In the genomic region with DNA sequence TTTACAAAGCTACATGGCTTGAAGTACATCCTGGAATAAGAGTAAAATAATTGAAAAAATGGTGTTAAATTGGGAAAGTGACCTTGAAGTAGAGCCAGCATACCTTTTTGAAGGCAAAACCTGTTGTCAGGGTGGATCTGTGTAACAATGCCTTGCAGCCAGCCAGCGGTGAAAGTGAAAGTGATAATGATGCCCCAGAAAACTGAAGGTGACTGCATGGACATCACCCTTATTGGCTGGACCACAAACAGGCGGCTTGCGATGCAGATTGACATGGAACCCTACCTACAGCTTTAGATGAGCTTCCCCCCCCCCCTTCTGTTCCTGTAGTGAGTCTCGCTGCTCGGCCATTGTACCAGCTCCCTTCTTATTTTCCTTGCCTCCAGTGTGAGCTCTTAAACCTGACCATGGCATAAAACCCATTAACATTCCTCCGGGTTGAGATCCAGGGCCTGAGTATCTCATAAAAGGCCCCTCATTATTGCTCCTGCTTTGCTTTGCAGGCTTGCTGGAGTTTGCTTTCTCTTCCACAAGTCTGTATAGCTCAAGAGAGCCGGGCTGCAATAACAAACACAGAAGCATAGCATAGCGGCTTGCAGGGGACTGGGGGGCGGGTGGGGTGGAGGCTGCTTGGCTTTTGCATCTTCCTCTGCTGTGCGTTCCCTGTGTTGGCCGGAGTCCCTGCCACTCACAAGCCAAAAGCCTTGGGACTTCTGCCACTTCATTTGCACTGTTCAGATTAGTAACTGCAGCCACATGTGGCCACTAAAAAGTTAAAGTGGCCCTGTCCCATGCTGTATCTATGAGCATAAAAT, we compare ENCODE assay signal across 11 mouse cellular contexts.
DNase-seq lines count a peak whose midpoint lies in the region; ATAC-seq and TF ChIP-seq lines count a peak whose summit lies in the region.
"Had no signal": no experiment of that assay in that cellular context is flagged by ENCODE, and none has a peak within 500 bp of the region (broad histone marks: within the 10 kb centered on the region; RNA-seq: fewer than 3 reads in every experiment).

No protein-coding gene starts in this region.

- no peaks in the 10 kb centered on the region for H3K27me3 ChIP-seq in MEL (ENCODE audit: control insufficient read depth in 1 of 2, insufficient read depth in 2 of 2, low read length in 2 of 2)
- no peaks in the 10 kb centered on the region for H3K27me3 ChIP-seq in forebrain, postnatal 0 days (ENCODE audit: insufficient read depth, low read length)
- H3K27me3 ChIP-seq in limb, embryonic 10.5 days (ENCODE audit: low read depth, poor library complexity, severe bottlenecking): 0 out of 2 replicates have a peak, but pooled peaks cover 3% of the 10 kb centered on the region
- H3K27me3 ChIP-seq: midbrain, embryonic 12.5 days had no signal

- no peaks in the 10 kb centered on the region for H3K9me3 ChIP-seq in MEL (replicated peaks; ENCODE audit: insufficient read depth, low read length)
- no peaks in the 10 kb centered on the region for H3K9me3 ChIP-seq in forebrain, postnatal 0 days (ENCODE audit: low read length)
- no peaks in the 10 kb centered on the region for H3K9me3 ChIP-seq in limb, embryonic 10.5 days (replicated peaks)
- H3K9me3 ChIP-seq: midbrain, embryonic 12.5 days had no signal

- no peaks in the 10 kb centered on the region for H3K36me3 ChIP-seq in MEL (ENCODE audit: control insufficient read depth in 1 of 2, insufficient read depth in 2 of 2, low read length in 2 of 2)
- H3K36me3 ChIP-seq in forebrain, postnatal 0 days (ENCODE audit: insufficient read depth): no peaks in the 10 kb centered on the region
- no peaks in the 10 kb centered on the region for H3K36me3 ChIP-seq in limb, embryonic 10.5 days
- H3K36me3 ChIP-seq: G1E; midbrain, embryonic 12.5 days had no signal

- DNase-seq in layer of hippocampus, adult 2 months (ENCODE audit: low spot score in 2 of 2): no peak
- no peak for DNase-seq in layer of hippocampus, postnatal 25 days (ENCODE audit: extremely low spot score in 1 of 2, low spot score in 1 of 2)
- no peak for DNase-seq in MEL (ENCODE audit: low read depth, low spot score)
- DNase-seq in forebrain, postnatal 0 days: peak; percentile 37
- peak; percentile 38 for DNase-seq in limb, embryonic 10.5 days (ENCODE audit: low spot score)
- DNase-seq in c-Kit-positive CD71-positive TER-119-positive erythroid progenitor cells, embryonic 14.5 days (ENCODE audit: low spot score): no peak
- DNase-seq in adrenal gland, postnatal 14 days: no peak
- no peak for DNase-seq in thymus, postnatal 14 days
- DNase-seq: kidney, postnatal 4 days had no signal

- TF ChIP-seq EP300 in MEL (IDR thresholded peaks at IDR 0.05; ENCODE audit: low read depth in 1 of 2, low read length in 2 of 2): no peak

- TF ChIP-seq RAD21 in MEL (IDR thresholded peaks at IDR 0.05; ENCODE audit: low read depth, low read length): no peak

- H3K9ac ChIP-seq in MEL (ENCODE audit: control insufficient read depth, low read depth, low read length, poor library complexity, severe bottlenecking): no peak overlapping the region
- no peak overlapping the region for H3K9ac ChIP-seq in forebrain, postnatal 0 days
- H3K9ac ChIP-seq: midbrain, embryonic 12.5 days had no signal

- peak overlapping the region; percentile 8; the same call in 1 of the 2 replicates for H3K4me2 ChIP-seq in forebrain, postnatal 0 days (ENCODE audit: low read depth)
- H3K4me2 ChIP-seq: midbrain, embryonic 12.5 days had no signal

- peak; percentile 32; the same call in 1 of the 2 replicates for TF ChIP-seq CTCF in layer of hippocampus, adult 2 months (conservative IDR thresholded peaks at IDR 0.05)
- no peak for TF ChIP-seq CTCF in MEL (IDR thresholded peaks at IDR 0.05 in 2 of 3, conservative IDR thresholded peaks at IDR 0.05 in 1 of 3; ENCODE audit: control insufficient read depth in 1 of 3, insufficient read depth in 1 of 3, low read depth in 2 of 3, low read length in 3 of 3, poor library complexity in 1 of 3, severe bottlenecking in 1 of 3)
- no peak for TF ChIP-seq CTCF in forebrain, postnatal 0 days (IDR thresholded peaks at IDR 0.05; ENCODE audit: low read depth)

- no peak overlapping the region for H3K27ac ChIP-seq in layer of hippocampus, adult 2 months
- no peak overlapping the region for H3K27ac ChIP-seq in MEL (ENCODE audit: control insufficient read depth, low read depth, low read length)
- no peak overlapping the region for H3K27ac ChIP-seq in forebrain, postnatal 0 days (ENCODE audit: low read depth, low read length)
- H3K27ac ChIP-seq in limb, embryonic 10.5 days: peak overlapping the region; percentile 53; the same call in 1 of the 2 replicates
- H3K27ac ChIP-seq: midbrain, embryonic 12.5 days had no signal

- no peak for TF ChIP-seq POLR2A in MEL (IDR thresholded peaks at IDR 0.05; ENCODE audit: control insufficient read depth in 1 of 2, insufficient read depth in 1 of 2, low read depth in 1 of 2, low read length in 2 of 2, poor library complexity in 1 of 2)

- H3K4me3 ChIP-seq in layer of hippocampus, adult 2 months: no peak overlapping the region
- H3K4me3 ChIP-seq in MEL (ENCODE audit: control insufficient read depth in 1 of 2, insufficient read depth in 1 of 2, low read depth in 2 of 2, low read length in 2 of 2): peak overlapping the region; percentile 6 to 10; a peak in 1 of 4 replicates
- no peak overlapping the region for H3K4me3 ChIP-seq in forebrain, postnatal 0 days (ENCODE audit: low read depth, low read length)
- peak overlapping the region; percentile 6; the same call in 1 of the 2 replicates for H3K4me3 ChIP-seq in limb, embryonic 10.5 days
- H3K4me3 ChIP-seq: midbrain, embryonic 12.5 days had no signal

- H3K4me1 ChIP-seq in MEL (ENCODE audit: control insufficient read depth in 1 of 2, insufficient read depth in 2 of 2, low read length in 2 of 2): no peaks in the 10 kb centered on the region
- 0 out of 2 replicates have a peak, but pooled peaks cover 3% of the 10 kb centered on the region for H3K4me1 ChIP-seq in forebrain, postnatal 0 days (ENCODE audit: insufficient read depth)
- H3K4me1 ChIP-seq in limb, embryonic 10.5 days: peaks cover 18% of the 10 kb centered on the region

- ATAC-seq in forebrain, postnatal 0 days: no peak

- no peaks in the 10 kb centered on the region for H3K79me2 ChIP-seq in MEL (ENCODE audit: control insufficient read depth, insufficient read depth, low read length, poor library complexity)

- 19% methylated on average over 11 of the region's 11 CpGs for whole genome bisulfite sequencing in forebrain, postnatal 0 days
- 58% methylated on average over 11 of the region's 11 CpGs for WGBS in limb, embryonic 10.5 days

TF ChIP-seq in MEL, 35 proteins besides CTCF, POLR2A, EP300 and RAD21:
- TF ChIP-seq USF2 (IDR thresholded peaks at IDR 0.05; ENCODE audit: borderline replicate concordance in 1 of 2, insufficient read depth in 1 of 2, low read depth in 1 of 2, low read length in 2 of 2) (no peak), ZMIZ1 (IDR thresholded peaks at IDR 0.05; ENCODE audit: low read depth, low read length) (no peak), UBTF (IDR thresholded peaks at IDR 0.05; ENCODE audit: borderline replicate concordance, insufficient read depth, low read depth, low read length) (no peak), SIN3A (IDR thresholded peaks at IDR 0.05; ENCODE audit: low read length) (no peak)

Comparison
In these comparisons a context has a peak if more than half of its experiments do, and no peak if none do; other contexts are left out.
1. DNase-seq: peak in forebrain, postnatal 0 days (single experiment) and limb, embryonic 10.5 days (single experiment); none in layer of hippocampus, adult 2 months (0 of 2), layer of hippocampus, postnatal 25 days (0 of 2), MEL (single experiment), c-Kit-positive CD71-positive TER-119-positive erythroid progenitor cells, embryonic 14.5 days (single experiment), adrenal gland, postnatal 14 days (single experiment) and thymus, postnatal 14 days (single experiment).
2. H3K4me3 ChIP-seq: peak in MEL (2 of 2) and limb, embryonic 10.5 days (single experiment); none in layer of hippocampus, adult 2 months (single experiment) and forebrain, postnatal 0 days (single experiment).